Mouse (Mus musculus): Measurements from ENCODE around the gene Mybl2. TPM values are rescaled to one million over a fixed set of nuclear protein-coding genes. Genes with fewer than 3 reads are reported as not detected.

Mybl2 gene
- total RNA-seq, 1 experiment, result 281 TPM

- TF ChIP-seq CHD2 (IDR thresholded peaks at IDR 0.05; ENCODE audit: low read depth, low read length) (no peak), ZNF384 (IDR thresholded peaks at IDR 0.05; ENCODE audit: low read depth, low read length) (no peak), MAFK (IDR thresholded peaks at IDR 0.05; ENCODE audit: insufficient read depth, low read depth, low read length) (no peak), ZC3H11A (IDR thresholded peaks at IDR 0.05; ENCODE audit: borderline replicate concordance, low read depth, low read length) (no peak), HCFC1 (IDR thresholded peaks at IDR 0.05; ENCODE audit: borderline replicate concordance, insufficient read depth, low read length) (no peak)
- Histone ChIP-seq H3K4me3 (ENCODE audit: insufficient read depth in 1 of 2, low read depth in 1 of 2, low read length in 2 of 2, poor library complexity in 1 of 2, severe bottlenecking in 1 of 2) (no peak overlapping the region), H3K4me1 (ENCODE audit: control insufficient read depth in 2 of 2, insufficient read depth in 2 of 2, low read length in 2 of 2, poor library complexity in 1 of 2) (peaks cover 5 to 11% of the 10 kb centered on the region in 2 experiments), H3K36me3 (ENCODE audit: control insufficient read depth, insufficient read depth, low read length, poor library complexity, severe bottlenecking) (peaks cover 16% of the 10 kb centered on the region), H3K9ac (ENCODE audit: insufficient read depth, low read depth, low read length, poor library complexity, severe bottlenecking) (no peak overlapping the region), H3K9me3 (ENCODE audit: control insufficient read depth, insufficient read depth, low read depth, low read length) (no peaks in the 10 kb centered on the region), H3K27ac (ENCODE audit: insufficient read depth, low read depth, low read length, poor library complexity, severe bottlenecking) (no peak overlapping the region)
- in situ Hi-C loops (cut with MboI; ENCODE audit: low sequenced_read_pairs in 2 of 2, unreplicated experiment in 2 of 2), result no loop called here
- no peak for DNase-seq (ENCODE audit: low read depth, low spot score)
These were observed 5.4 kb upstream of the Mybl2 start for GRCm38 (mm10) chr2:163049116-163049515.

- peak overlapping the region; percentile 96 for H3K27ac ChIP-seq (ENCODE audit: insufficient read depth, low read depth, low read length, poor library complexity, severe bottlenecking)
- no peaks in the 10 kb centered on the region for H3K9me3 ChIP-seq (ENCODE audit: control insufficient read depth, insufficient read depth, low read depth, low read length)
- peaks cover 5 to 11% of the 10 kb centered on the region in 2 experiments for H3K4me1 ChIP-seq (ENCODE audit: control insufficient read depth in 2 of 2, insufficient read depth in 2 of 2, low read length in 2 of 2, poor library complexity in 1 of 2)
- in situ Hi-C loops (cut with MboI; ENCODE audit: low sequenced_read_pairs in 2 of 2, unreplicated experiment in 2 of 2), result no loop called here
- TF ChIP-seq ZNF384 (IDR thresholded peaks at IDR 0.05; ENCODE audit: low read depth, low read length), result no peak
- no peak for TF ChIP-seq HCFC1 (IDR thresholded peaks at IDR 0.05; ENCODE audit: borderline replicate concordance, insufficient read depth, low read length)
- no peak for TF ChIP-seq MAFK (IDR thresholded peaks at IDR 0.05; ENCODE audit: insufficient read depth, low read depth, low read length)
- TF ChIP-seq ZC3H11A (IDR thresholded peaks at IDR 0.05; ENCODE audit: borderline replicate concordance, low read depth, low read length), result no peak
- TF ChIP-seq CHD2 (IDR thresholded peaks at IDR 0.05; ENCODE audit: low read depth, low read length), result no peak
- H3K36me3 ChIP-seq (ENCODE audit: control insufficient read depth, insufficient read depth, low read length, poor library complexity, severe bottlenecking), result peaks cover 10% of the 10 kb centered on the region
- DNase-seq (ENCODE audit: low read depth, low spot score), result peak; percentile 73
- peak overlapping the region; percentile 58 for H3K9ac ChIP-seq (ENCODE audit: insufficient read depth, low read depth, low read length, poor library complexity, severe bottlenecking)
- H3K4me3 ChIP-seq (ENCODE audit: insufficient read depth in 1 of 2, low read depth in 1 of 2, low read length in 2 of 2, poor library complexity in 1 of 2, severe bottlenecking in 1 of 2), result peak overlapping the region; percentile 30 to 48
These were observed 2.8 kb upstream of the Mybl2 start for GRCm38 (mm10) chr2:163051691-163052090.

DNA sequence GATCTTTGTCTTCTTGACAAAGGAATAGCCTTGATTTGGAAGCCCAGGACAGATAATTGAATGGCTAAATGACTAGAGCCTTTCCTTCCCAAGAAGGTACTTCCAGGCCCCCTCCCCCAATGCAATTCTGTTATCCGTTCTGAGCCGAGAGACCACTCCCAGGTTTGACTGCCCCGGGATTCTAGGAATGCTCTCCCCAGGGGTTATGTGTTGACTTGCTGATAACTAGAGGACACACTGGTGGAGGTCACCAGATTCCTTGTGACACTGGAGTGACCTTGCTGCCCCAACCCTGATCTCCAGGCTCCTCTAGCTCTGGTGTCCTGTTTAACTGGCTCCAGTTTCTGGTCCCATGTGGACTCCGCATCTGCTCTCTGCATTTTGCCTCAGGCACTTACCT is 2.4 kb upstream of the Mybl2 start:
- TF ChIP-seq CHD2 (IDR thresholded peaks at IDR 0.05; ENCODE audit: low read depth, low read length), result peak; percentile 68
- no peak for TF ChIP-seq ZNF384 (IDR thresholded peaks at IDR 0.05; ENCODE audit: low read depth, low read length)
- TF ChIP-seq HCFC1 (IDR thresholded peaks at IDR 0.05; ENCODE audit: borderline replicate concordance, insufficient read depth, low read length), result peak; percentile 62; the same call in 1 of the 2 replicates
- no peak for TF ChIP-seq MAFK (IDR thresholded peaks at IDR 0.05; ENCODE audit: insufficient read depth, low read depth, low read length)
- no peak for TF ChIP-seq ZC3H11A (IDR thresholded peaks at IDR 0.05; ENCODE audit: borderline replicate concordance, low read depth, low read length)
- Histone ChIP-seq H3K27ac (ENCODE audit: insufficient read depth, low read depth, low read length, poor library complexity, severe bottlenecking) (peak overlapping the region; percentile 96), H3K9ac (ENCODE audit: insufficient read depth, low read depth, low read length, poor library complexity, severe bottlenecking) (peak overlapping the region; percentile 46), H3K4me1 (ENCODE audit: control insufficient read depth in 2 of 2, insufficient read depth in 2 of 2, low read length in 2 of 2, poor library complexity in 1 of 2) (peaks cover 5 to 11% of the 10 kb centered on the region in 2 experiments), H3K9me3 (ENCODE audit: control insufficient read depth, insufficient read depth, low read depth, low read length) (no peaks in the 10 kb centered on the region), H3K36me3 (ENCODE audit: control insufficient read depth, insufficient read depth, low read length, poor library complexity, severe bottlenecking) (peaks cover 11% of the 10 kb centered on the region), H3K4me3 (ENCODE audit: insufficient read depth in 1 of 2, low read depth in 1 of 2, low read length in 2 of 2, poor library complexity in 1 of 2, severe bottlenecking in 1 of 2) (peak overlapping the region; percentile 30 to 37)
- in situ Hi-C loops (cut with MboI; ENCODE audit: low sequenced_read_pairs in 2 of 2, unreplicated experiment in 2 of 2), result no loop called here
- DNase-seq (ENCODE audit: low read depth, low spot score), result peak; percentile 89

DNA sequence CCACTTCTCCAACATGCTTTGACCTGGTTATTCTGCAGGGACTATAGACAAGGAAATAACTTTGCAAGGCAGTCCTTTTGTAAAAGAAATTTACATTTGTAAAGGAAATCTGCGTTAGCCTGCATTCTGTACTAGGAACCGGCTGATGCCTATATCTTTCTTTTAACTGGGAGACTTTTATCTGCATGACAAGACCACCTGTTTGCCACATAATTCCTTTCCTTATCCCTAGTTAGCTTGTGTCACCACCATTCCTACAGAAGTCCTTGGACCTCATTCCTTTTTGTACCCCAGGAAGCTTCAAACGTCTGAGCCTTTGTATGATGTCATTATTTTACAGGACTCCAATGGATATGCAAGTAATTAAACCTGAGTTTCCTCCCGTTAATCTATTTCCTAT is 1.7 kb upstream of the Mybl2 start:
- H3K4me1 ChIP-seq (ENCODE audit: control insufficient read depth in 2 of 2, insufficient read depth in 2 of 2, low read length in 2 of 2, poor library complexity in 1 of 2), result peaks cover 5 to 11% of the 10 kb centered on the region in 2 experiments

More for the DNA sequence above, 1.7 kb upstream of the Mybl2 start:
- DNase-seq (ENCODE audit: low read depth, low spot score), result no peak
- Histone ChIP-seq H3K9ac (ENCODE audit: insufficient read depth, low read depth, low read length, poor library complexity, severe bottlenecking) (no peak overlapping the region), H3K4me3 (ENCODE audit: insufficient read depth in 1 of 2, low read depth in 1 of 2, low read length in 2 of 2, poor library complexity in 1 of 2, severe bottlenecking in 1 of 2) (peak overlapping the region; percentile 10 to 41), H3K36me3 (ENCODE audit: control insufficient read depth, insufficient read depth, low read length, poor library complexity, severe bottlenecking) (peaks cover 10% of the 10 kb centered on the region; the same call in 1 of the 2 replicates), H3K9me3 (ENCODE audit: control insufficient read depth, insufficient read depth, low read depth, low read length) (no peaks in the 10 kb centered on the region), H3K27ac (ENCODE audit: insufficient read depth, low read depth, low read length, poor library complexity, severe bottlenecking) (peak overlapping the region; percentile 96; the same call in 1 of the 2 replicates)
- in situ Hi-C loops (cut with MboI; ENCODE audit: low sequenced_read_pairs in 2 of 2, unreplicated experiment in 2 of 2), result no loop called here
- TF ChIP-seq HCFC1 (IDR thresholded peaks at IDR 0.05; ENCODE audit: borderline replicate concordance, insufficient read depth, low read length) (no peak), MAFK (IDR thresholded peaks at IDR 0.05; ENCODE audit: insufficient read depth, low read depth, low read length) (no peak), ZNF384 (IDR thresholded peaks at IDR 0.05; ENCODE audit: low read depth, low read length) (no peak), ZC3H11A (IDR thresholded peaks at IDR 0.05; ENCODE audit: borderline replicate concordance, low read depth, low read length) (no peak), CHD2 (IDR thresholded peaks at IDR 0.05; ENCODE audit: low read depth, low read length) (no peak)

Measured in ES-E14 (cell line).